Mouse (Mus musculus) cerebellum, postnatal 25 days (tissue): ENCODE data around the gene Kmt2c.
A peak's percentile ranks its signal among the peaks of the same experiment; 100 is the strongest.

Source experiments
- DNase-seq, 2 experiments: peaks; one replicate each; pipeline ENCODE4 v3.0.0; 2021; ENCODE audit warnings: mixed read lengths in 2 of 2

Kmt2c gene

GRCm38 (mm10) chr5:25498346-25498820, at the start of gene Kmt2c:
Kmt2c (minus strand) TSS chr5:25498783.
- DNase-seq, result peak; percentile 86 to 91

GRCm38 (mm10) chr5:25546912-25547311, 48.3 kb upstream of the Kmt2c start:
- DNase-seq, result no peak

GRCm38 (mm10) chr5:25544566-25544965, 46.0 kb upstream of the Kmt2c start:
- peak in 1 of 2 experiments; percentile 16 for DNase-seq

- peak; percentile 37 to 57 for DNase-seq
Observed at GRCm38 (mm10) chr5:25544061-25544460, 45.5 kb upstream of the Kmt2c start.

GRCm38 (mm10) chr5:25541661-25542060, 43.1 kb upstream of the Kmt2c start:
- no peak for DNase-seq

- DNase-seq, result no peak
Observed at GRCm38 (mm10) chr5:25540921-25541320, 42.3 kb upstream of the Kmt2c start.

- no peak for DNase-seq
Observed at GRCm38 (mm10) chr5:25540412-25540811, 41.8 kb upstream of the Kmt2c start.

- no peak for DNase-seq
Observed at GRCm38 (mm10) chr5:25536921-25537409, 38.4 kb upstream of the Kmt2c start.

- DNase-seq, result no peak
Observed at GRCm38 (mm10) chr5:25536451-25536850, 37.9 kb upstream of the Kmt2c start.

GRCm38 (mm10) chr5:25535566-25535965, 37.0 kb upstream of the Kmt2c start:
- DNase-seq, result no peak

- DNase-seq, result no peak
Observed at GRCm38 (mm10) chr5:25533298-25533697, 34.7 kb upstream of the Kmt2c start.

- no peak for DNase-seq
Observed at GRCm38 (mm10) chr5:25532256-25533147, 33.9 kb upstream of the Kmt2c start.

- DNase-seq, result no peak
Observed at GRCm38 (mm10) chr5:25530629-25531028, 32.0 kb upstream of the Kmt2c start.

GRCm38 (mm10) chr5:25529529-25530421, 31.2 kb upstream of the Kmt2c start:
- peak; percentile 100 for DNase-seq

GRCm38 (mm10) chr5:25528851-25529528, 30.4 kb upstream of the Kmt2c start:
- peak; percentile 33 to 49 for DNase-seq

GRCm38 (mm10) chr5:25527971-25528370, 29.4 kb upstream of the Kmt2c start:
- DNase-seq, result no peak

- DNase-seq, result peak; percentile 38 to 61
Observed at GRCm38 (mm10) chr5:25526926-25527325, 28.3 kb upstream of the Kmt2c start.

GRCm38 (mm10) chr5:25526116-25526515, 27.5 kb upstream of the Kmt2c start:
- no peak for DNase-seq

- DNase-seq, result no peak
Observed at GRCm38 (mm10) chr5:25521461-25521860, 22.9 kb upstream of the Kmt2c start.

- peak; percentile 72 to 81 for DNase-seq
Observed at GRCm38 (mm10) chr5:25519820-25520219, 21.2 kb upstream of the Kmt2c start.

- peak in 1 of 2 experiments; percentile 21 for DNase-seq
Observed at GRCm38 (mm10) chr5:25517550-25517949, 19.0 kb upstream of the Kmt2c start.

- DNase-seq, result peak in 1 of 2 experiments; percentile 55
Observed at GRCm38 (mm10) chr5:25516301-25516895, 17.8 kb upstream of the Kmt2c start.
